Mouse (Mus musculus): ENCODE measurements around the gene Hist1h2ad. TPM values are rescaled to one million over a fixed set of nuclear protein-coding genes. Genes with fewer than 3 reads are reported as not detected.
"Not testable (repeated sequence)": the region's sequence is repeated elsewhere in the genome, so short reads cannot be mapped to it uniquely, and the experiment has no call there.

The Hist1h2ad gene
- polyA plus RNA-seq, 1 experiment from 2014 or later = 2.9 TPM

GRCm38 (mm10) chr13:23561531-23561882 is 12.7 kb upstream of the Hist1h2ad start:
- H3K36me3 ChIP-seq (ENCODE audit: control insufficient read depth, insufficient read depth, low read length); H3K4me1 ChIP-seq (ENCODE audit: control insufficient read depth, insufficient read depth, low read length); H3K9me3 ChIP-seq (ENCODE audit: control insufficient read depth, low read length); ATAC-seq (ENCODE audit: low FRiP score, low TSS enrichment); H3K27me3 ChIP-seq (ENCODE audit: control insufficient read depth, insufficient read depth, low read length); H3K4me2 ChIP-seq (replicated peaks; ENCODE audit: low read depth, low read length): not testable (repeated sequence)
- 0% methylated on average over 2 of the region's 5 CpGs for WGBS
- peak overlapping the region; percentile 36; the same call in 1 of the 2 replicates for H3K4me3 ChIP-seq (ENCODE audit: low read length)
- H3K9ac ChIP-seq (ENCODE audit: low read depth, low read length) = peak overlapping the region; percentile 61; the same call in 1 of the 2 replicates
- peak overlapping the region; percentile 99; the same call in 1 of the 2 replicates for H3K27ac ChIP-seq (ENCODE audit: low read depth, low read length)

- peak; percentile 97 for ATAC-seq (ENCODE audit: low FRiP score, low TSS enrichment)
- Histone ChIP-seq H3K9ac (ENCODE audit: low read depth, low read length) (peak within 1 kb of the TSS; percentile 61), H3K4me2 (replicated peaks; ENCODE audit: low read depth, low read length) (peak within 1 kb of the TSS; percentile 59), H3K27ac (ENCODE audit: low read depth, low read length) (peak within 1 kb of the TSS; percentile 99), H3K4me3 (ENCODE audit: low read length) (peak within 1 kb of the TSS; percentile 36)
- not testable (repeated sequence) for H3K9me3 ChIP-seq (ENCODE audit: control insufficient read depth, low read length); H3K27me3 ChIP-seq (ENCODE audit: control insufficient read depth, insufficient read depth, low read length); H3K36me3 ChIP-seq (ENCODE audit: control insufficient read depth, insufficient read depth, low read length); H3K4me1 ChIP-seq (ENCODE audit: control insufficient read depth, insufficient read depth, low read length)
- WGBS = under 1% methylated on average over 53 of the region's 67 CpGs
Measured at GRCm38 (mm10) chr13:23561883-23562659, 12.1 kb upstream of the Hist1h2ad start, which contains the start of gene Hist1h3e. Gene Hist1h3e, minus strand, starts transcription at chr13:23562369.

GRCm38 (mm10) chr13:23562699-23563462 is 11.3 kb upstream of the Hist1h2ad start:
- peak; percentile 80 for ATAC-seq (ENCODE audit: low FRiP score, low TSS enrichment)
- 4% methylated on average over 18 of the region's 18 CpGs for WGBS
- Histone ChIP-seq H3K36me3 (ENCODE audit: control insufficient read depth, insufficient read depth, low read length) (no peaks in the 10 kb centered on the region), H3K4me2 (replicated peaks; ENCODE audit: low read depth, low read length) (peak overlapping the region; percentile 59), H3K4me1 (ENCODE audit: control insufficient read depth, insufficient read depth, low read length) (no peaks in the 10 kb centered on the region), H3K27ac (ENCODE audit: low read depth, low read length) (peak overlapping the region; percentile 99), H3K4me3 (ENCODE audit: low read length) (peak overlapping the region; percentile 35), H3K27me3 (ENCODE audit: control insufficient read depth, insufficient read depth, low read length) (no peaks in the 10 kb centered on the region), H3K9me3 (ENCODE audit: control insufficient read depth, low read length) (no peaks in the 10 kb centered on the region), H3K9ac (ENCODE audit: low read depth, low read length) (peak overlapping the region; percentile 61)

GRCm38 (mm10) chr13:23564482-23564881 is 9.7 kb upstream of the Hist1h2ad start:
- Histone ChIP-seq H3K4me1 (ENCODE audit: control insufficient read depth, insufficient read depth, low read length) (no peaks in the 10 kb centered on the region), H3K4me2 (replicated peaks; ENCODE audit: low read depth, low read length) (no peak overlapping the region), H3K4me3 (ENCODE audit: low read length) (no peak overlapping the region), H3K9ac (ENCODE audit: low read depth, low read length) (no peak overlapping the region), H3K36me3 (ENCODE audit: control insufficient read depth, insufficient read depth, low read length) (no peaks in the 10 kb centered on the region), H3K9me3 (ENCODE audit: control insufficient read depth, low read length) (no peaks in the 10 kb centered on the region), H3K27me3 (ENCODE audit: control insufficient read depth, insufficient read depth, low read length) (no peaks in the 10 kb centered on the region), H3K27ac (ENCODE audit: low read depth, low read length) (peak overlapping the region; percentile 99)
- WGBS = 83% methylated on average over 2 of the region's 2 CpGs
- no peak for ATAC-seq (ENCODE audit: low FRiP score, low TSS enrichment)

GRCm38 (mm10) chr13:23570261-23571021 is 3.7 kb upstream of the Hist1h2ad start:
- peak overlapping the region; percentile 43 for H3K4me3 ChIP-seq (ENCODE audit: low read length)
- H3K27me3 ChIP-seq (ENCODE audit: control insufficient read depth, insufficient read depth, low read length); H3K9me3 ChIP-seq (ENCODE audit: control insufficient read depth, low read length); H3K4me1 ChIP-seq (ENCODE audit: control insufficient read depth, insufficient read depth, low read length); ATAC-seq (ENCODE audit: low FRiP score, low TSS enrichment); H3K36me3 ChIP-seq (ENCODE audit: control insufficient read depth, insufficient read depth, low read length): not testable (repeated sequence)
- H3K9ac ChIP-seq (ENCODE audit: low read depth, low read length) = peak overlapping the region; percentile 51
- H3K4me2 ChIP-seq (replicated peaks; ENCODE audit: low read depth, low read length) = peak overlapping the region; percentile 40
- H3K27ac ChIP-seq (ENCODE audit: low read depth, low read length) = peak overlapping the region; percentile 92
- 1% methylated on average over 19 of the region's 41 CpGs for WGBS

GRCm38 (mm10) chr13:23571022-23571503 is 3.1 kb upstream of the Hist1h2ad start, which contains the start of the genes Hist1h2ae and Hist1h2bg:
Gene Hist1h2ae, minus strand, starts transcription at chr13:23571220.
Gene Hist1h2bg, plus strand, starts transcription at chr13:23571396.
- Histone ChIP-seq H3K27ac (ENCODE audit: low read depth, low read length) (peak within 1 kb of the TSS; percentile 92), H3K27me3 (ENCODE audit: control insufficient read depth, insufficient read depth, low read length) (no peaks in the 10 kb centered on the region), H3K4me1 (ENCODE audit: control insufficient read depth, insufficient read depth, low read length) (0 out of 2 replicates have a peak, but pooled peaks cover 3% of the 10 kb centered on the region), H3K36me3 (ENCODE audit: control insufficient read depth, insufficient read depth, low read length) (no peaks in the 10 kb centered on the region), H3K4me3 (ENCODE audit: low read length) (peak within 1 kb of the TSS; percentile 43), H3K9me3 (ENCODE audit: control insufficient read depth, low read length) (no peaks in the 10 kb centered on the region), H3K4me2 (replicated peaks; ENCODE audit: low read depth, low read length) (peak within 1 kb of the TSS; percentile 69), H3K9ac (ENCODE audit: low read depth, low read length) (peak within 1 kb of the TSS; percentile 82)
- under 1% methylated on average over 18 of the region's 18 CpGs for WGBS
- ATAC-seq (ENCODE audit: low FRiP score, low TSS enrichment) = peak; percentile 93

GRCm38 (mm10) chr13:23571504-23572217 is 2.5 kb upstream of the Hist1h2ad start:
- not testable (repeated sequence) for H3K36me3 ChIP-seq (ENCODE audit: control insufficient read depth, insufficient read depth, low read length); H3K9me3 ChIP-seq (ENCODE audit: control insufficient read depth, low read length); H3K27me3 ChIP-seq (ENCODE audit: control insufficient read depth, insufficient read depth, low read length); H3K4me1 ChIP-seq (ENCODE audit: control insufficient read depth, insufficient read depth, low read length); ATAC-seq (ENCODE audit: low FRiP score, low TSS enrichment)
- WGBS = under 1% methylated on average over 13 of the region's 34 CpGs
- Histone ChIP-seq H3K4me3 (ENCODE audit: low read length) (peak overlapping the region; percentile 43), H3K27ac (ENCODE audit: low read depth, low read length) (peak overlapping the region; percentile 92), H3K4me2 (replicated peaks; ENCODE audit: low read depth, low read length) (peak overlapping the region; percentile 69), H3K9ac (ENCODE audit: low read depth, low read length) (peak overlapping the region; percentile 82)
